Mouse (Mus musculus) intestine, embryonic 14.5 days (tissue): Measurements from ENCODE around the gene Gm1604a. TPM values are rescaled to one million over a fixed set of nuclear protein-coding genes. Genes with fewer than 3 reads are reported as not detected.
"Not testable (repeated sequence)": the region's sequence is repeated elsewhere in the genome, so short reads cannot be mapped to it uniquely, and the experiment has no call there.

Experiments used
- ATAC-seq: fragments of 200-750 bp; cut with Nextera tagmentation; replicated peaks from 2 replicates; pipeline ENCODE4 v1.8.0; 2017; ENCODE audit warnings: low read depth, moderate number of reproducible peaks, moderate TSS enrichment, moderate library complexity; ENCODE audit not compliant: low FRiP score, low TSS enrichment
- DNase-seq: peaks from one replicate; pipeline ENCODE4 v3.0.0-alpha.2; 2018; ENCODE audit warnings: low spot score
- H3K27ac ChIP-seq: fragments of 300-500 bp; sonication (generic); 2 replicates; pipeline ENCODE4 v1.5.1; 2014; ENCODE audit warnings: low read depth, mild to moderate bottlenecking, control low read depth
- H3K27me3 ChIP-seq: fragments of 300-500 bp; sonication (generic); replicated peaks from 2 replicates; pipeline ENCODE4 v1.6.1; 2014; ENCODE audit warnings: low read length, control low read depth; ENCODE audit not compliant: control insufficient read depth, insufficient read depth
- H3K36me3 ChIP-seq: fragments of 300-500 bp; sonication (generic); 2 replicates; pipeline ENCODE4 v1.6.1; 2014; ENCODE audit warnings: low read length, control low read depth; ENCODE audit not compliant: control insufficient read depth, insufficient read depth
- H3K4me1 ChIP-seq: fragments of 300-500 bp; sonication (generic); replicated peaks from 2 replicates; pipeline ENCODE4 v1.6.1; 2014; ENCODE audit warnings: low read length, control low read depth, mixed read lengths; ENCODE audit not compliant: control insufficient read depth, insufficient read depth
- H3K4me2 ChIP-seq: fragments of 300-500 bp; sonication (generic); 2 replicates; pipeline ENCODE4 v1.6.1; 2014; ENCODE audit warnings: low read length
- H3K4me3 ChIP-seq: fragments of 300-500 bp; sonication (generic); 2 replicates; pipeline ENCODE4 v1.5.1; 2014; ENCODE audit warnings: low read depth, low read length, control low read depth, mixed read lengths
- H3K9ac ChIP-seq: fragments of 300-500 bp; sonication (generic); 2 replicates; pipeline ENCODE4 v1.6.1; 2014; ENCODE audit warnings: mild to moderate bottlenecking, low read length
- H3K9me3 ChIP-seq: fragments of 300-500 bp; sonication (generic); 2 replicates; pipeline ENCODE4 v1.6.1; 2016; ENCODE audit warnings: low read length, control low read depth; ENCODE audit not compliant: control insufficient read depth
- WGBS: fragments of 180-500 bp; shearing (Covaris S2); extraction: QIAGEN DNeasy Blood & Tissue Kit; methylation state at CpG from one replicate; pipeline ENCODE4 v1.1.7; 2014; 5-methylcytosine and 5-hydroxymethylcytosine counted together
- polyA plus RNA-seq: library from polyadenylated mRNA; unstranded; fragments of >200 nt; fragmentation: Nextera tagmentation; extraction: Ambion mirVana; gene quantifications from 2 replicates; pipeline ENCODE4 v1.2.1, GENCODE M21; 2014

Gene Gm1604a
- polyA plus RNA-seq, 1 experiment from 2014 or later, result not detected

DNA sequence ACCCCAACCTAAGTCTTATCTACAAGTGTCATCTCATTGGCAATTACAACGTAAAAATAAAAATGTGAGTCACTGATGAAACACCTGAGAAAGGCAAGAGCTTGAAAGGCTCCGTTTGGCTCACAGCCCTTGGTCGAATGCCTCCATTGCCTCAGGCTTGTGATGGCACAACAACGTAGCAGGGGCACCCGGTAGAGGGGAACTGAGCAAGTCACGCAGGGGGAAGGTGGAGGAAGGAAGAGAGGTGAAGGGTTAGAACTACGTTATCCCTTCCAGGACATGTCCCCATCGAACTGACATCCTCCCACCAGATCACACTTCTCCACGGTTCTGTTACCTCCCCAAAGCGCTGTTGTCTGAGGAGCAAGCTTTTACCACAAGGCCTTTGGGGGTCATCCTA lies 101.1 kb downstream of the Gm1604a start:
- H3K4me1 ChIP-seq, H3K27ac ChIP-seq, H3K4me2 ChIP-seq, H3K27me3 ChIP-seq, H3K9me3 ChIP-seq, H3K36me3 ChIP-seq, ATAC-seq, H3K9ac ChIP-seq, H3K4me3 ChIP-seq, DNase-seq: not testable (repeated sequence)
- WGBS, result 80% methylated on average over 7 of the region's 10 CpGs

DNA sequence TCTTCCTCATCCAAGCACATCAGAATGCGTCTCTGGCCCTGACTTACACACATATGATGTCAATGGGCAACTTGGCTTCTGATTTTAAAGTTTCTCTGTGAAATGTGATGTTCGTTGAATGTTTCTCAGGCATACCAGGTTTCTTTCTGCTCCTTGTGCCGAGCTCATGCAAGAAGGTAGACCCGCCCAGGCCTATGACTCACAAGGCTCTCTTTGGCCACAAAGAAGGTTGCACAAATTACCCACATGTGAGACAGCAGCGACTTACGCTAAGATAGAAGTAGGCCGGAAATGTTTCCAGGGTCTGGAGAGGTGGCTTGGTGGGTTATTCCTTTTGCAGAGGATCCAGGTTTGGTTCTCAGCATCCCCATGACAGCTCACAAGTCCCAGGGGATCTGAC lies 108.6 kb downstream of the Gm1604a start:
- H3K27me3 ChIP-seq, ATAC-seq, H3K9ac ChIP-seq, H3K9me3 ChIP-seq, H3K4me1 ChIP-seq, H3K36me3 ChIP-seq, H3K27ac ChIP-seq, DNase-seq, H3K4me2 ChIP-seq, H3K4me3 ChIP-seq: not testable (repeated sequence)
- no CpG with 5 or more reads among the region's 7 CpGs for WGBS

DNA sequence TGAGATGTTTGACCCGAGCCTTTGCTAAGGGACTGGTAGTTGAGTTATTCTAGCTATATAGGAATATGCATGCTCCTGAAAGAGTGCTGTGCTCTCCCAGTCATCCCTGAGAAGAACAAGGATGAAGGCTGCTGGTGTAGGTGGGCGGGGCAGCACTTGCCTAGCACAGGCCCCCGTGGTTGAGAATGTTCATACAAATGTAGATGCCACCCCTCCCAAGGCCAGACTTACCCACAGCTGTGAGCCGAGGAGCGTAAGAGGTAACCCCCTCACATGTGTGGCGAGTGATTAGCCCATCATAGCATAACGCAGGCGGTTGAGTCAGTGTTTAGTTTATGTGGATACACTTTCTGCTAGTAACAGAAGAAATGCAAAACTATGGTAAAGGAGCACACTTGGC lies 109.9 kb downstream of the Gm1604a start:
- H3K4me2 ChIP-seq, H3K27ac ChIP-seq, DNase-seq, H3K4me3 ChIP-seq, H3K9ac ChIP-seq, H3K9me3 ChIP-seq, H3K27me3 ChIP-seq, H3K4me1 ChIP-seq, ATAC-seq, H3K36me3 ChIP-seq: not testable (repeated sequence)
- WGBS, result 84% methylated on average over 7 of the region's 8 CpGs

Other genes with a start within 250 kb of the Gm1604a start
- 159 and 176 TPM in 2 replicates for gene Ezr, start 242.8 kb upstream of the Gm1604a start, polyA plus RNA-seq
- 42.6 and 45.6 TPM in 2 replicates for gene Rsph3b, start 76.9 kb upstream of the Gm1604a start, polyA plus RNA-seq
- gene Tagap1, start 64.4 kb upstream of the Gm1604a start, polyA plus RNA-seq, result 62.2 and 66.8 TPM in 2 replicates
- gene Rnaset2b, start 54.9 kb upstream of the Gm1604a start, polyA plus RNA-seq, result 207 and 216 TPM in 2 replicates
- 0.08 and 0.30 TPM in 2 replicates for gene Gm49721, start 46.7 kb upstream of the Gm1604a start, polyA plus RNA-seq
- gene Rps6ka2, start 144.5 kb downstream of the Gm1604a start, polyA plus RNA-seq, result 15.1 and 16.5 TPM in 2 replicates